Mouse (Mus musculus) limb, embryonic 14.5 days (tissue): ENCODE measurements around the gene Sec14l1. TPM values are rescaled to one million over a fixed set of nuclear protein-coding genes. Genes with fewer than 3 reads are reported as not detected.

ENCODE experiments used
- ATAC-seq: fragments of 200-750 bp; cut with Nextera tagmentation; 2 replicates; pipeline ENCODE4 v1.8.0; 2017; ENCODE audit warnings: low read depth, moderate number of reproducible peaks, moderate TSS enrichment; ENCODE audit not compliant: low FRiP score
- DNase-seq: peaks from one replicate; pipeline ENCODE4 v3.0.0-alpha.2; 2015; ENCODE audit warnings: low spot score
- H3K27ac ChIP-seq: fragments of 300-500 bp; sonication (generic); replicated peaks from 2 replicates; pipeline ENCODE4 v1.5.1; 2014; ENCODE audit warnings: low read depth, mild to moderate bottlenecking, low read length, moderate library complexity, mixed read lengths
- H3K27me3 ChIP-seq: fragments of 300-500 bp; sonication (generic); 2 replicates; pipeline ENCODE4 v1.6.1; 2014; ENCODE audit warnings: low read length, mixed read lengths; ENCODE audit not compliant: control insufficient read depth, insufficient read depth
- H3K36me3 ChIP-seq: fragments of 300-500 bp; sonication (generic); 2 replicates; pipeline ENCODE4 v1.6.1; 2014; ENCODE audit warnings: mild to moderate bottlenecking, low read length, moderate library complexity, mixed read lengths; ENCODE audit not compliant: control insufficient read depth, insufficient read depth
- H3K4me1 ChIP-seq: fragments of 300-500 bp; sonication (generic); 2 replicates; pipeline ENCODE4 v1.6.1; 2014; ENCODE audit warnings: antibody characterized with exemption, low read length, mixed read lengths; ENCODE audit not compliant: control insufficient read depth, insufficient read depth
- H3K4me2 ChIP-seq: fragments of 300-500 bp; sonication (generic); replicated peaks from 2 replicates; pipeline ENCODE4 v1.6.1; 2014; ENCODE audit warnings: low read depth, mild to moderate bottlenecking, low read length, moderate library complexity; ENCODE audit not compliant: severe bottlenecking
- H3K4me3 ChIP-seq: fragments of 300-500 bp; sonication (generic); replicated peaks from 2 replicates; pipeline ENCODE4 v1.5.1; 2014; ENCODE audit warnings: low read length
- H3K9ac ChIP-seq: fragments of 300-500 bp; sonication (generic); 2 replicates; pipeline ENCODE4 v1.6.1; 2014; ENCODE audit warnings: mild to moderate bottlenecking, low read depth, low read length, moderate library complexity; ENCODE audit not compliant: severe bottlenecking
- H3K9me3 ChIP-seq: fragments of 300-500 bp; sonication (generic); 2 replicates; pipeline ENCODE4 v1.6.1; 2016; ENCODE audit warnings: low read length; ENCODE audit not compliant: control insufficient read depth
- POLR2A ChIP-seq: fragments of 200-500 bp; IDR thresholded peaks from 2 replicates; pipeline ENCODE4 v1.8.0; 2012; ENCODE audit warnings: inconsistent platforms, mild to moderate bottlenecking, moderate library complexity, borderline replicate concordance; ENCODE audit not compliant: insufficient read depth, insufficient read length; ENCODE audit errors: extremely low read depth
- WGBS: fragments of 180-500 bp; shearing (Covaris S2); extraction: QIAGEN DNeasy Blood & Tissue Kit; methylation state at CpG from one replicate; pipeline ENCODE4 v1.1.7; 2014; 5-methylcytosine and 5-hydroxymethylcytosine counted together
- polyA plus RNA-seq, 2 experiments: library from polyadenylated mRNA; depleted of rRNA in 1 of 2; stranded (reverse) in 1 of 2; unstranded in 1 of 2; fragments of >200 nt; fragmentation: Nextera tagmentation in 1 of 2; extraction: Ambion mirVana in 1 of 2; gene quantifications; 2 replicates each; pipeline versions ENCODE4 v1.2.1 to v1.2.3; 2012 to 2014

The Sec14l1 gene
- polyA plus RNA-seq, 2 experiments, result 38.7 to 72.5 TPM

DNA sequence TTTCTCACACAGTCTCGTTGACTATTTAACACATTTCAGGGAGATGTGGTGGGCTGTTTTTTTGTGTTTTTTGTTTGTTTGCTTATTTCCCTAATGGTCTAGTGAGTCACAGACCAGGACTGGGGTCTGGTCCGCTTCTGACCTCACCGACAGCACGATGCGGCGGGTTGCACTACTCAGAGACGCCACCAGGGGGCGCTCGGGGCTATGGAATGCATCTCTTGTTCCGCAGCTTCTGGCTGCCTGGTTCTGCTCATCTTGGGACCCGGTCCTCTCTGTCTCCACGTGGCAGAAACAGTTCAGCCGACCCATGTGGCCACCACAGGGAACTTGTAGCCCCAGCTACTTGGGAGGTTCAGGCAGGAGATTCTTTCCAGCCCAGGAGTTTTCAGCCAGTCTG is 42.8 kb upstream of the Sec14l1 start:
- no peak for TF ChIP-seq POLR2A
- DNase-seq (peak; percentile 76), ATAC-seq (peak; percentile 48)
- no peak overlapping the region for H3K4me3 ChIP-seq
- no peak overlapping the region for H3K27ac ChIP-seq
- H3K27me3 ChIP-seq, result no peaks in the 10 kb centered on the region
- H3K4me1 ChIP-seq, result peaks cover 4% of the 10 kb centered on the region
- 1% methylated on average over 13 of the region's 13 CpGs for WGBS
- H3K36me3 ChIP-seq, result no peaks in the 10 kb centered on the region
- H3K9ac ChIP-seq, result no peak overlapping the region
- H3K9me3 ChIP-seq, result no peaks in the 10 kb centered on the region
- H3K4me2 ChIP-seq, result no peak overlapping the region

DNA sequence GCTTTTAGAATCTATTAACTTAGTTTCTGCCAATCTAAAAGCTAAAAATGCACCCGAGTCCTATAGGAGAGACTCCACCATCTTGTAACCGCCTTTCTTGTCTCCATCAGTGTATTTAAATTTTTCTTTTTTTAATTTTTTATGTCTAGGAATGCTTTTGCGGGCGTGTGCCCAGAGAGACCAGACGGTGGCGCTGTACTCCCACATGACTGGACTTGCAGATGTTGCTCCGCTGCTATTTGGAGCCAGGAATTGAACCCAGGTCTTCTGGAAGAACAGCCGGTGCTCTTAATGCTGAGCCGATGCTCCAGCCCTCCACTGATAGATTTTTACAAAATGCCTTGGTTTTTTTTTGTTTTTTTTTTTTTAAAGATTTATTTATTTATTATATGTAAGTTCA is 41.5 kb upstream of the Sec14l1 start:
- Histone ChIP-seq H3K27ac (no peak overlapping the region), H3K27me3 (no peaks in the 10 kb centered on the region), H3K9ac (no peak overlapping the region), H3K36me3 (peaks cover 8% of the 10 kb centered on the region), H3K9me3 (no peaks in the 10 kb centered on the region), H3K4me3 (no peak overlapping the region), H3K4me2 (no peak overlapping the region), H3K4me1 (peaks cover 13% of the 10 kb centered on the region)
- no peak for TF ChIP-seq POLR2A
- no peak for ATAC-seq
- DNase-seq, result no peak
- 93% methylated on average over 9 of the region's 9 CpGs for WGBS

DNA sequence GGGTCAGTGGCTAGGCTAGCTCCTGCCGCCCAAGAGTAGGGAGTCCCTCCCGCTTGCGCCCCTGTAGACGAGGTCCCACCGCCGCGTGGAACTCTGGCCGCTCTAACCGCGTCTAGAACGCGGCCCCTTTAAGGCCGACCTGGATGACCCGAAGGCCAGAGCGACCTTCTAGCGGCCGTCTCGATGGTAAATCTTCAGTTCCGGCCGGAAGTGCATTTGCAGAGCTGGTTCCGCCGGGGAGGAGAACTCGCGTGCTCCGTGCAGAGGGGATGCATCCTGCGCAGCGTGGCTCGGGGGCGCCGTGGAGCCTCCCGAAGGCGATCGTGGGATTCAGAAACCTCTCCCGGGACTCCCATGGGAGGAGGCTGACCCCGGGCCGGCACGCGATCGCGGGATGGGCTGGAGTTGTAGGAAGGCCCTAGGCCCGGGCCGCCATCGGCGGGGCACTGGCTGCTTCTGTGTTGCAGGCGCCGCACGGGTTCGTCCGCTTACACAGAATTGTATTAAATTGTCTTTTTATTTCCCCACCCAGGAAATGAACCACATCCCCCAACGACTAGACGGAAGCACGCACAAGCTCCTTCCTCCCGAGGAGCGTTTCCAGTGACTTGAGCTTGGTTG is 38.3 kb upstream of the Sec14l1 start:
- DNase-seq, result peak; percentile 90
- Histone ChIP-seq H3K9me3 (no peaks in the 10 kb centered on the region), H3K36me3 (peaks cover 32% of the 10 kb centered on the region), H3K27me3 (no peaks in the 10 kb centered on the region), H3K4me2 (peak overlapping the region; percentile 94), H3K4me1 (peaks cover 19% of the 10 kb centered on the region), H3K9ac (peak overlapping the region; percentile 85), H3K27ac (peak overlapping the region; percentile 74), H3K4me3 (peak overlapping the region; percentile 86)
- under 1% methylated on average over 54 of the region's 54 CpGs for WGBS
- peak; percentile 68 for ATAC-seq
- TF ChIP-seq POLR2A, result no peak

DNA sequence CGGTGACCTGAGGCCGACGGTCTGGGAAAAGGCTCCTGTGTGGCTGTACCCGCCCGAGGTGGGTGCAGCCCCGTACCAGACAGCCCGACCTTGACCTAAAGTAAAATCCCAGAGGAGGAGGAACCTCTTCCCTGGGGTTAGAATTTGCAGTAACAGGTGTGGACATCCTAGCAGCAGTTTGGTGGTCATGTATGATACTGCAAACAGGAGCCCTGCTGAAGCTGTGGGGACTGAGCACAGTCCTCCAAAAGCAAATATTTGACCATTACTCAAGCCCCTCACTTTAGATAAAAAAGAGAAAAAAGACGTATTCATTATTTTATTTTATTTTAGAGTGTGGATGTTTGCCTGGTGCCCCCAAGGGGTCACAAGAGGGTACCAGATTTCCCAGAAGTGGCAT is 37.7 kb upstream of the Sec14l1 start:
- WGBS, result 3% methylated on average over 8 of the region's 8 CpGs

DNA sequence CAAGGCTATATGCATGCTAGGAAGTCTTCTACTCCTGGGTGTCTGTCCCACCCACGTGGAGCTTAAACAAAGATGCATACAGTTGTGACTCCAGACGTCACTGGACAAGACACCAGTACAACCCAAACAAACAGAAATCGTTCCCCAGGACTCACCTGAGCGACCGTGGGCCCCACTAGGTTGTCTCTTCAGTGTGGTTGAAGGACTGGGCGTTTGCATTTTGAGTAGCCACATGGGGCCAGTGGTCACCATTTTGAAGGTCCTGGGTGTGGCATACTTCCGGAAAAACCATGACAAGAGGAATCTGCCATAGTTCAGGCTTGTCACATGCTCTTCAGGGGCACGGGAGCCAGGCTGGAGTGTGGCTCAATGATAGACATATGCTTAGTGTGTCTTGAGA is 37.1 kb upstream of the Sec14l1 start:
- WGBS, result 89% methylated on average over 8 of the region's 8 CpGs
- no peak for ATAC-seq

More for the DNA sequence above, 37.7 kb upstream of the Sec14l1 start:
- Histone ChIP-seq H3K27ac (peak overlapping the region; percentile 74; the same call in 1 of the 2 replicates), H3K36me3 (peaks cover 32% of the 10 kb centered on the region), H3K9me3 (no peaks in the 10 kb centered on the region), H3K4me3 (peak overlapping the region; percentile 86), H3K9ac (peak overlapping the region; percentile 85), H3K27me3 (no peaks in the 10 kb centered on the region), H3K4me2 (peak overlapping the region; percentile 94), H3K4me1 (peaks cover 24% of the 10 kb centered on the region)
- no peak for DNase-seq
- ATAC-seq, result no peak
- no peak for TF ChIP-seq POLR2A

More for the DNA sequence above, 37.1 kb upstream of the Sec14l1 start:
- Histone ChIP-seq H3K4me2 (peak overlapping the region; percentile 94), H3K4me1 (peaks cover 29% of the 10 kb centered on the region), H3K4me3 (peak overlapping the region; percentile 86; the same call in 1 of the 2 replicates), H3K9ac (0 out of 2 replicates have a peak overlapping the region, but pooled peaks have one; percentile 85), H3K36me3 (peaks cover 32% of the 10 kb centered on the region), H3K27me3 (no peaks in the 10 kb centered on the region), H3K27ac (no peak overlapping the region), H3K9me3 (no peaks in the 10 kb centered on the region)
- no peak for DNase-seq
- TF ChIP-seq POLR2A, result no peak
